Mouse (Mus musculus) urinary bladder, postnatal 25 days (tissue): ENCODE measurements around the gene Slc8a1.

Source experiments
- DNase-seq: peaks from one replicate; pipeline ENCODE4 v3.0.0; 2022; ENCODE audit warnings: low spot score

Gene Slc8a1

GRCm38 (mm10) chr17:81419802-81420459, 318.2 kb downstream of the Slc8a1 start:
- DNase-seq: no peak

DNA sequence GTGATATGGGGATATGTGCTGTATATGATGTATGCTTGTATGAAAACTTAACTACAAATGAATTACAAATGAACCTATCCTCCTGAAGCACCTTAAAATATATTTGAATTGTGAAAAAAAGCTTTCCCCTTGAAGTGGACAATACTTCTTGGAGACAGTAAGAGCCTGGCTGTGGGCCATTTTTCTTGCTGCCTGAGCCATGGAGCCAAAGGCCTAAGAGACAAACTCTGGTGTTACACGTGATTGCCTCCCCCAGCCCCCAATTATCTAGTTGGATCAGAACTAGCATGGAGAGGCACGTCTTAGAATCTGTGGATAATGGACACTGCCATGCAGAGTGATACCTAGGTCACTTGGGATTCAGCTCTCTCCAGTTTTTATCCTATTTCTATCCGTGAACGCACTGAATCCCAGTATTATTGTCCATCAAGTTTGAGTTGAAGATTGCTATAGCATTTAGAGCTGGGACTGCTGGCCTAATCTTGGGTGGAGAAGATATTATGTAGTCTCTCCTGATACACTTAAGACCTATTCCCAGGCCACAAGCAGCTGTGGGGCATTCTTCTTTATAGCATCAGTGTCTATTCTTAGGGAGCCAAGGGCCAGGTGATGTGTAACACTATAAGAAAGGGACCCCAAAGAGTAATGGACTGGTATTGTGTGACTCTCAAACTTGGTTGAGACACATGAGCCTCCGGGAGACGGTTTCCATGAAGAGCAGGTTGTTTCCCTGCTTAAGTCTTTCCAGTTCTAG, 321.6 kb downstream of the Slc8a1 start:
- DNase-seq: no peak

- no peak for DNase-seq
Observed at GRCm38 (mm10) chr17:81412736-81413135, 325.4 kb downstream of the Slc8a1 start.

DNA sequence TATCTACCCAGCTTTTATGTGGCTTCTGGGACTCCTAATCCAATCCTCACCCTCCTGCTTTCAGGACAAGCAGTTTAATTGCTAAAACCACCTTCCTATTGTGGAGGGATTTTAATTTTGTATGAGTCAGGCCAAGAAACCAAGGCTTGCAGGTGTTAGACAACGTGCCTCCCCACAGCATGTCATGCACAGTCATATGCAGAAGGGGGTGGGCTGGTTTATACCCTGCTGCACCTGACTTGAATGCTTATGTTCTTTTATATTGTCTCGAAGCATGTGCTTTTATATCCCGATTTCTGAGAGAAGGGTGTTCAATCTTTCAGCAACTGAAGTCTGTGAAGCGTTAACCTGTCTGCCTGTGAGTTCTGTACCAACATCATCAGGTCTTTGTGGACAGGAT, 334.0 kb downstream of the Slc8a1 start:
- DNase-seq: no peak

- DNase-seq: peak; percentile 26
Observed at GRCm38 (mm10) chr17:81403121-81403520, 335.1 kb downstream of the Slc8a1 start.

GRCm38 (mm10) chr17:81402636-81403035, 335.5 kb downstream of the Slc8a1 start:
- peak; percentile 48 for DNase-seq

DNA sequence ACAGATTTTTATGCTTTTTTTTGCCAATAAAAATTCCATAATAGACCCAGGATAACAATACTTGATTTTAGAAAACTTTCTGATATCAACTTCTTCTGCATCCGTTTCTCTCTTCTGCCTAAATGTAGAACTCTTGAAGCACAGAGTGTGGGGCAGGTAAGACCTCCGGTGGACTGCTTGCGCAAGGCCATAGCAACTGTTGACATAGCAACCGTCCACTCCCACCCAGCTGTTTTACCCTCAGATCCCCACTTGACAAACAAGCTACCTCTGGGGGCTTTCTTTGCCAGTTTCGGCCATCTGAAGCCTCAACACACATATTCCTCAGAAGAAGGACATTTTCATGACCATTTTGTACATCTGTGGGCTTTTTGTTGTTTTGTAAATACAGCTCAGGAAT, 337.8 kb downstream of the Slc8a1 start:
- DNase-seq: no peak

DNA sequence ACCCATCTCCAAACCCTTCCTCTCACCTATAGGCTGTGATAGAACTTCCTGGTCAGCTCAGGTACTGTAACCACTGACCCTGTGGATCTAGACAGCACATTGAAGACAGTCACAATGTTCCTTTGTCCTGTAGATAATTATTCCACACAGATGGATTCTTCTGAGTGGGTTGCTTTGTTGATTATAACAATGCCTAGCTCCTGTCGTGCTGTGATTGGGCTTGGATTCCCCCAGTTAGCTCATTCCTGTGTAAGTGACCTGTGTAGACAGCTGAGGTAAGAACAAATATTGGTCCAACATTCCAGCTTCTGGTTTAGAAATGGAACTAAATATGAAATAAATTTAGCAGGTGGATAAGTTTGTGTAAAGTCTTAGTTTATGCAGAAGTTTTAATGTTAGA, 340.7 kb downstream of the Slc8a1 start:
- DNase-seq: no peak

- DNase-seq: no peak
Observed at GRCm38 (mm10) chr17:81394124-81394523, 344.1 kb downstream of the Slc8a1 start.

GRCm38 (mm10) chr17:81393040-81393439, 345.1 kb downstream of the Slc8a1 start:
- no peak for DNase-seq

DNA sequence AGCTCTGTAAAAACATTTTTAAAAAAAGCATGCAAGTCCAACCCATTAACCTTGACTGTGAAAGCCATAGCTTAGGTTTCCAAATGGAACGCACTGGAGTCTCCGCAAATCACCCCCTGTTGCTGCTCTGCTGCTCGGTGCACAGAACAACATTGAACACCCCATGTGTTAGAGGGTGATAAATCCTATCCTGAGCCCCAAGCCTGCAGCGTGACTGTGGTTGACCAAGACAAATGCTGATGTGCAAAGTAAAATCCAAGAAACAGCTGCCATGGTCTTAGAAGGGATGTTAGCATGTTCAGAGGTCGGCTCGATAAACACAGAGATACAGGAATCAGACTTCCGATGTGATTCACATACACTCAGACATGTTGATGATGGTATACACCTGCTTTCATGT, 346.7 kb downstream of the Slc8a1 start:
- DNase-seq: no peak

DNA sequence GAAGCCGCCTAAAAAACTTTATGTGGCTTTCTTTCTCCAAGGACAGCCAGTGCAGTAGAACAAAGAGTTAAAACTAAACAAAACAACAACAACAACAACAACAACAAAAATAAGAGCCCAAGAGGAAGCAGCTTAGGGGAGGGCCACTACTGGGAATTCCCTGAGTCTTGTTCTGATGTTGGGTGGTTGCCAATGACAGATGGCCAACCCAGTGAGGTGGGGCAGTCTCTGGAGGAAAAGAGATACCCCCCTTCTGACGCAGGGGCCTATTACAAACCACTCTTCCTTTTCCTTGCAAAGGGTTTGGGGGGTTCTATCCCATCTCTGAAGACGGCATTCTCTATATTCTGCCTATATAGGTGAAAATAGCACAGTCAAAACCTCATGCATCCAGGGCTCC, 347.4 kb downstream of the Slc8a1 start:
- no peak for DNase-seq

- DNase-seq: no peak
Observed at GRCm38 (mm10) chr17:81386118-81386517, 352.1 kb downstream of the Slc8a1 start.

- no peak for DNase-seq
Observed at GRCm38 (mm10) chr17:81385476-81385875, 352.7 kb downstream of the Slc8a1 start.

- no peak for DNase-seq
Observed at GRCm38 (mm10) chr17:81383461-81383860, 354.7 kb downstream of the Slc8a1 start.

DNA sequence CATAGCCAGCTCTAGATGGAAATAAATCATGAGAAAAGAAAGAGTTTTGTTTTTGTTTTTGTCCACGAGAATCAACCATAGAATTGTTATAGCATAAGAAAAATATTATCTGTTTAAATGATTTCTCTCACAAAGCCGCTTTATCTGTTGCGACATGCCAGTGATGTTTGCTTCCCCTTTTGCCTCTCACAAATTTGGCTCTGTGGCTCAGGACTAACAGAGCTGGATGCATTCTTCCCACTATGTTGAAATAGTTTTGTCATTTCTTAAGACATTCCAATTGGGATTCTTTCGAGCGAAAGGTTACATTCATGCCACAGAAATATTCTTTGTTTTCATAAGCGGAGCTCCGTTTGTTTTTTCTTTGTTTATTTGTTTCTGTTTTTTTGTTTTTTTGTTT, 359.7 kb downstream of the Slc8a1 start:
- DNase-seq: no peak

DNA sequence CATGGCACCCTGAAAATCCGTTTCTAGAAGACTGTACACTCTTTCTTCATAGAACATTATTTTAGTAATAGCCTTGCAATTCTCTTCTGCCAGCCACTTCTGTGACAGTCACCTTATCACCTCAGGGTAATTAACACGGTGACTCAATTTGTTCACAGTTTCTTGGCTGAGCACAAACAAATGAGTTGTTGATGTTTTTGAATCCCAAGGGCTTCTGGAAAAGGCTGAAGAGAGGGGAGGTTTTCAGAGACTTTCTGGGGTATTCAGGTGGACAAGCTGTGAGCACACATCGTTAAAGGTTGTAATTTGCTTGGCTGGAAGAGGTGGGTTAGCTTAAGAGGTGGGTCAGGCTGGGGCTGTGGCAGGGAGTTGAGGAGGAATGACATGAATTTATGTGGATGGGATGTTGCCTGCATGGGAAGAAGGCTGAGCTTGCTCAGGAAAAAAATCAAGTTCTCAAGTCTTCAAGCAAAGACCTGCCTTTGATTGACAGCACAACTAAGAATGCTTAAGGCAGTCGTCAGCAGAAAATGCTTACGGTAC, 360.3 kb downstream of the Slc8a1 start:
- DNase-seq: no peak

GRCm38 (mm10) chr17:81377195-81377594, 361.0 kb downstream of the Slc8a1 start:
- no peak for DNase-seq

DNA sequence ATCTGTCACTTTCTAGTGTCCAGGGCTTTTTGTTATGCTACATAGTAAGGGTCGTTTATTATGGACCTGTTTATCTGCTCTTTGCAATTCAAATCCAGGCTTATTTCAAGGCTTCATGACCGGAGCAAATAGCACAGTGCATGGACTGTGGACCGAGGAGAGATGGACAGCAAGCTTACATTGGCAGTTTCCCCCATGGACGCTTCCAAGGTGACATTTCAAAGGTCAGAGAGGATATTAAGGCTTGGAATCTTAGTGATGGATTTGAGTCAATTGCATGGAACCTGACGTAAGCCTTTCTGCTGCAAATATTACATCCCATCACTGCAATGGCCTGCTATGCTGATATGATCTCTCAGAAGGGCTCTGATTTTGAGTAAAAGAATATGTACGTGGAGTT, 362.3 kb downstream of the Slc8a1 start:
- DNase-seq: no peak

- DNase-seq: no peak
Observed at GRCm38 (mm10) chr17:81369036-81369435, 369.1 kb downstream of the Slc8a1 start.

GRCm38 (mm10) chr17:81368503-81368902, 369.7 kb downstream of the Slc8a1 start:
- DNase-seq: no peak

- DNase-seq: no peak
Observed at GRCm38 (mm10) chr17:81363368-81363767, 374.8 kb downstream of the Slc8a1 start.

- DNase-seq: no peak
Observed at GRCm38 (mm10) chr17:81360571-81360970, 377.6 kb downstream of the Slc8a1 start.
